Mouse (Mus musculus) MEL (cell line): ENCODE results near the gene Zcchc3. TPM values are rescaled to one million over a fixed set of nuclear protein-coding genes. Genes with fewer than 3 reads are reported as not detected.

ENCODE experiments used
- DNase-seq: peaks from one replicate; pipeline ENCODE4 v3.0.0; 2011; ENCODE audit warnings: low read depth, low spot score
- H3K27ac ChIP-seq: 2 replicates; pipeline ENCODE4 v1.5.1; 2012; ENCODE audit warnings: low read depth, mild to moderate bottlenecking, control low read depth, low read length, moderate library complexity; ENCODE audit not compliant: control insufficient read depth
- H3K27me3 ChIP-seq, 2 experiments: fragments of 150-350 bp in 1 of 2; sonication (generic) in 1 of 2; 2 replicates each; pipeline ENCODE4 v1.6.1; 2012; ENCODE audit warnings: low read length in 2 of 2, mild to moderate bottlenecking in 2 of 2, improper control_type of control experiment in 1 of 2, moderate library complexity in 1 of 2; ENCODE audit not compliant: insufficient read depth in 2 of 2, control insufficient read depth in 1 of 2
- H3K36me3 ChIP-seq, 2 experiments: 2 replicates each; pipeline ENCODE4 v1.6.1; 2012 to 2014; ENCODE audit warnings: low read length in 2 of 2, improper control_type of control experiment in 1 of 2, inconsistent platforms in 1 of 2, mild to moderate bottlenecking in 1 of 2; ENCODE audit not compliant: insufficient read depth in 2 of 2, control insufficient read depth in 1 of 2
- H3K4me1 ChIP-seq, 2 experiments: fragments of 150-350 bp in 1 of 2; sonication (generic) in 1 of 2; 2 replicates each; pipeline ENCODE4 v1.6.1; 2012; ENCODE audit warnings: low read length in 2 of 2, improper control_type of control experiment in 1 of 2, mild to moderate bottlenecking in 1 of 2; ENCODE audit not compliant: insufficient read depth in 2 of 2, control insufficient read depth in 1 of 2
- H3K4me3 ChIP-seq, 2 experiments: fragments of 150-350 bp in 1 of 2; sonication (generic) in 1 of 2; 2 replicates each; pipeline ENCODE4 v1.5.1; 2012; ENCODE audit warnings: low read depth in 2 of 2, low read length in 2 of 2, mild to moderate bottlenecking in 2 of 2, moderate library complexity in 2 of 2, control low read depth in 1 of 2, improper control_type of control experiment in 1 of 2; ENCODE audit not compliant: control insufficient read depth in 1 of 2, insufficient read depth in 1 of 2
- H3K79me2 ChIP-seq: 2 replicates; pipeline ENCODE4 v1.6.1; 2012; ENCODE audit warnings: mild to moderate bottlenecking, low read length, moderate library complexity; ENCODE audit not compliant: control insufficient read depth, poor library complexity, insufficient read depth
- H3K9ac ChIP-seq: 2 replicates; pipeline ENCODE4 v1.6.1; 2012; ENCODE audit warnings: low read depth, mild to moderate bottlenecking, control low read depth, low read length, moderate library complexity; ENCODE audit not compliant: control insufficient read depth, poor library complexity, severe bottlenecking
- H3K9me3 ChIP-seq: fragments of 150-350 bp; sonication (generic); replicated peaks from 2 replicates; pipeline ENCODE4 v1.6.1; 2012; ENCODE audit warnings: mild to moderate bottlenecking, low read length, improper control_type of control experiment, moderate library complexity; ENCODE audit not compliant: insufficient read depth
- BHLHE40 ChIP-seq: IDR thresholded peaks from 2 replicates; pipeline ENCODE4 v1.6.1; 2012; ENCODE audit warnings: low read depth, mild to moderate bottlenecking, inconsistent platforms, low read length, improper control_type of control experiment, borderline replicate concordance
- CHD1 ChIP-seq: IDR thresholded peaks from 2 replicates; pipeline ENCODE4 v1.6.1; 2012; ENCODE audit warnings: low read depth, mild to moderate bottlenecking, inconsistent platforms, low read length, improper control_type of control experiment
- CHD2 ChIP-seq: IDR thresholded peaks from 2 replicates; pipeline ENCODE4 v1.6.1; 2011; ENCODE audit warnings: low read length, improper control_type of control experiment
- CTCF ChIP-seq, 3 experiments: IDR thresholded peaks in 2 of 3; conservative IDR thresholded peaks in 1 of 3; 2 replicates each; pipeline ENCODE4 v1.5.1; 2011 to 2012; ENCODE audit warnings: low read length in 3 of 3, low read depth in 2 of 3, mild to moderate bottlenecking in 2 of 3, improper control_type of control experiment in 1 of 3, inconsistent platforms in 1 of 3, mixed read lengths in 1 of 3, moderate library complexity in 1 of 3; ENCODE audit not compliant: control insufficient read depth in 1 of 3, insufficient read depth in 1 of 3, poor library complexity in 1 of 3, severe bottlenecking in 1 of 3
- E2F4 ChIP-seq: IDR thresholded peaks from 2 replicates; pipeline ENCODE4 v1.6.1; 2011; ENCODE audit warnings: low read depth, low read length, improper control_type of control experiment, borderline replicate concordance
- ELF1 ChIP-seq: IDR thresholded peaks from 2 replicates; pipeline ENCODE4 v1.6.1; 2014; ENCODE audit warnings: low read depth, mild to moderate bottlenecking, inconsistent platforms, low read length, improper control_type of control experiment, moderate library complexity
- EP300 ChIP-seq, 2 experiments: IDR thresholded peaks; 2 replicates each; pipeline ENCODE4 v1.6.1; 2011; ENCODE audit warnings: improper control_type of control experiment in 2 of 2, low read length in 2 of 2, low read depth in 1 of 2, mild to moderate bottlenecking in 1 of 2
- ETS1 ChIP-seq: IDR thresholded peaks from 2 replicates; pipeline ENCODE4 v1.6.1; 2012; ENCODE audit warnings: low read depth, mild to moderate bottlenecking, inconsistent platforms, low read length, improper control_type of control experiment, moderate library complexity
- GATA1 ChIP-seq: IDR thresholded peaks from 2 replicates; pipeline ENCODE4 v1.6.1; 2011; ENCODE audit warnings: low read depth, low read length, improper control_type of control experiment
- MAFK ChIP-seq: IDR thresholded peaks from 2 replicates; pipeline ENCODE4 v1.6.1; 2011; ENCODE audit warnings: low read depth, mild to moderate bottlenecking, low read length, improper control_type of control experiment, borderline replicate concordance
- MAX ChIP-seq: IDR thresholded peaks from 2 replicates; pipeline ENCODE4 v1.6.1; 2011; ENCODE audit warnings: low read length, improper control_type of control experiment
- MAZ ChIP-seq: IDR thresholded peaks from 2 replicates; pipeline ENCODE4 v1.6.1; 2012; ENCODE audit warnings: low read depth, mild to moderate bottlenecking, inconsistent platforms, low read length, improper control_type of control experiment
- MXI1 ChIP-seq: IDR thresholded peaks from 2 replicates; pipeline ENCODE4 v1.6.1; 2011; ENCODE audit warnings: mild to moderate bottlenecking, low read depth, low read length, improper control_type of control experiment
- MYC ChIP-seq: IDR thresholded peaks from 2 replicates; pipeline ENCODE4 v1.6.1; 2011; ENCODE audit warnings: low read depth, mild to moderate bottlenecking, low read length, improper control_type of control experiment, moderate library complexity
- NELFE ChIP-seq: IDR thresholded peaks from 2 replicates; pipeline ENCODE4 v1.6.1; 2011; ENCODE audit warnings: low read depth, low read length, improper control_type of control experiment
- NRF1 ChIP-seq: IDR thresholded peaks from 2 replicates; pipeline ENCODE4 v1.6.1; 2014; ENCODE audit warnings: low read depth, mild to moderate bottlenecking, inconsistent platforms, low read length, improper control_type of control experiment, moderate library complexity; ENCODE audit not compliant: poor library complexity, insufficient read depth, severe bottlenecking
- POLR2A ChIP-seq, 2 experiments: IDR thresholded peaks; 2 replicates each; pipeline ENCODE4 v1.6.1; 2011 to 2012; ENCODE audit warnings: low read length in 2 of 2, mild to moderate bottlenecking in 2 of 2, control low read depth in 1 of 2, improper control_type of control experiment in 1 of 2, low read depth in 1 of 2, moderate library complexity in 1 of 2; ENCODE audit not compliant: control insufficient read depth in 1 of 2, insufficient read depth in 1 of 2, poor library complexity in 1 of 2
- POLR2AphosphoS2 ChIP-seq: IDR thresholded peaks from 2 replicates; pipeline ENCODE4 v1.6.1; 2011; ENCODE audit warnings: low read length, improper control_type of control experiment
- RAD21 ChIP-seq: IDR thresholded peaks from 2 replicates; pipeline ENCODE4 v1.6.1; 2011; ENCODE audit warnings: mild to moderate bottlenecking, low read depth, low read length, improper control_type of control experiment
- SIN3A ChIP-seq: IDR thresholded peaks from 2 replicates; pipeline ENCODE4 v1.6.1; 2012; ENCODE audit warnings: low read length, improper control_type of control experiment, inconsistent platforms
- TAL1 ChIP-seq: IDR thresholded peaks from 2 replicates; pipeline ENCODE4 v1.6.1; 2012; ENCODE audit warnings: mild to moderate bottlenecking, inconsistent platforms, low read length, moderate library complexity, mixed read lengths
- TBP ChIP-seq: IDR thresholded peaks from 2 replicates; pipeline ENCODE4 v1.8.0; 2011; ENCODE audit warnings: low read depth, low read length, improper control_type of control experiment
- TCF12 ChIP-seq: IDR thresholded peaks from 2 replicates; pipeline ENCODE4 v1.6.1; 2014; ENCODE audit warnings: low read depth, mild to moderate bottlenecking, inconsistent platforms, low read length, improper control_type of control experiment, moderate library complexity
- USF1 ChIP-seq: IDR thresholded peaks from 2 replicates; pipeline ENCODE4 v1.6.1; 2014; ENCODE audit warnings: low read depth, mild to moderate bottlenecking, inconsistent platforms, low read length, improper control_type of control experiment, moderate library complexity
- USF2 ChIP-seq, 2 experiments: IDR thresholded peaks; 2 replicates each; pipeline ENCODE4 v1.6.1; 2011 to 2012; ENCODE audit warnings: improper control_type of control experiment in 2 of 2, low read length in 2 of 2, borderline replicate concordance in 1 of 2, inconsistent platforms in 1 of 2, low read depth in 1 of 2, mild to moderate bottlenecking in 1 of 2; ENCODE audit not compliant: insufficient read depth in 1 of 2
- ZC3H11A ChIP-seq: IDR thresholded peaks from 2 replicates; pipeline ENCODE4 v1.6.1; 2012; ENCODE audit warnings: low read depth, mild to moderate bottlenecking, inconsistent platforms, low read length, improper control_type of control experiment
- ZMIZ1 ChIP-seq: IDR thresholded peaks from 2 replicates; pipeline ENCODE4 v1.6.1; 2012; ENCODE audit warnings: low read depth, mild to moderate bottlenecking, inconsistent platforms, low read length, improper control_type of control experiment, moderate library complexity
- polyA plus RNA-seq, 2 experiments: library from polyadenylated mRNA; stranded (reverse) in 1 of 2; unstranded in 1 of 2; fragments of >175 nt in 1 of 2; fragments of >200 nt in 1 of 2; gene quantifications; 2 replicates each; pipeline versions ENCODE4 v1.2.1 to v1.2.4; 2012; ENCODE audit warnings: low replicate concordance in 2 of 2, low read depth in 1 of 2; ENCODE audit not compliant: insufficient read length in 2 of 2, insufficient read depth in 1 of 2, missing spikeins in 1 of 2
- total RNA-seq: library from RNA; depleted of rRNA; stranded (reverse); fragments of 300-350 nt; gene quantifications from 2 replicates; pipeline ENCODE4 v1.2.3, GENCODE M21; 2012

Gene Zcchc3
- total and polyA plus RNA-seq, 3 experiments: 5.7 to 12.1 TPM; not detected in 1

DNA sequence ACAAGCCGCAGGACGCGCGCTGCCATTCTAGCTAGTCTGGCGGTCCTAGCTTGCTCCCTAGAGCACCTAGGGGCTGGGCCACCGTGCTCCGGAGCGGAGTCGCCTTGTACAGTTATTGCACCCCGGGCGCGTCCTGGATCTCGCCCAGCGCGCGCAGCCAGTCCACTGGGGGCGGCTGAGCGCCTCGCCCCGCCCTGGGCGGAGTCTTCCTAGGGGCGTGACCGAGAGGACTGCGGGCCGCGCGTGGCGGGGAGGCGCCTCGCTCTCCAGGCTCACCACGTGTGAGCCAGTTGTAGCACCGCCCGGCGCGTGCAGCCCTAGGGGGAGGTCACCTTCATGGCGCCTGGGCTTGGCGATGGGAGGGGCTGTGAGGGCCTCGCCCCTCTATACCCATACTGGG is 16.1 kb downstream of the Zcchc3 start:
- H3K9me3 ChIP-seq: no peaks in the 10 kb centered on the region
- H3K9ac ChIP-seq: peak overlapping the region; percentile 75
- DNase-seq: peak; percentile 97
- H3K4me3 ChIP-seq: peak overlapping the region; percentile 66 to 71
- no peaks in the 10 kb centered on the region for H3K27me3 ChIP-seq
- H3K79me2 ChIP-seq: peaks cover 14% of the 10 kb centered on the region
- peak overlapping the region; percentile 70 for H3K27ac ChIP-seq
- TF ChIP-seq TCF12 (0 out of 2 replicates have a peak, but pooled peaks have one; percentile 5), EP300 (IDR thresholded peaks at IDR 0.05; ENCODE audit: low read depth in 1 of 2, low read length in 2 of 2) (no peak), POLR2A (IDR thresholded peaks at IDR 0.05; ENCODE audit: control insufficient read depth in 1 of 2, insufficient read depth in 1 of 2, low read depth in 1 of 2, low read length in 2 of 2, poor library complexity in 1 of 2) (peak; percentile 20 to 58; a peak in 2 of 4 replicates), CHD2 (no peak), E2F4 (no peak; the same call in 1 of the 2 replicates), SIN3A (peak; percentile 54; the same call in 1 of the 2 replicates), ETS1 (no peak), BHLHE40 (peak; percentile 61; the same call in 1 of the 2 replicates), RAD21 (no peak), NRF1 (peak; percentile 58), MAFK (no peak), MXI1 (peak; percentile 98), NELFE (0 out of 2 replicates have a peak, but pooled peaks have one; percentile 18), POLR2AphosphoS2 (no peak), ZMIZ1 (no peak), USF1 (peak; percentile 69), USF2 (IDR thresholded peaks at IDR 0.05; ENCODE audit: borderline replicate concordance in 1 of 2, insufficient read depth in 1 of 2, low read depth in 1 of 2, low read length in 2 of 2) (no peak), MYC (peak; percentile 75), MAX (peak; percentile 91)
- peaks cover 0 to 6% of the 10 kb centered on the region in 2 experiments; a peak in 1 of 4 replicates for H3K36me3 ChIP-seq
- H3K4me1 ChIP-seq: peaks cover 0 to 21% of the 10 kb centered on the region in 2 experiments; a peak in 3 of 4 replicates

GRCm38 (mm10) chr2:152397680-152398435 is 17.0 kb downstream of the Zcchc3 start, which contains the start of gene Sox12:
Sox12 (minus strand) TSS chr2:152398063.
- Histone ChIP-seq H3K9me3 (no peaks in the 10 kb centered on the region), H3K4me1 (peaks cover 0 to 21% of the 10 kb centered on the region in 2 experiments; a peak in 3 of 4 replicates), H3K27me3 (no peaks in the 10 kb centered on the region), H3K9ac (peak within 1 kb of the TSS; percentile 95), H3K27ac (peak within 1 kb of the TSS; percentile 86), H3K36me3 (peaks cover 0 to 6% of the 10 kb centered on the region in 2 experiments; a peak in 1 of 4 replicates), H3K79me2 (peaks cover 14% of the 10 kb centered on the region), H3K4me3 (peak within 1 kb of the TSS; percentile 85)
- DNase-seq: peak; percentile 93
- TF ChIP-seq CHD1 (no peak), CHD2 (peak; percentile 78), POLR2AphosphoS2 (0 out of 2 replicates have a peak, but pooled peaks have one; percentile 32), USF2 (IDR thresholded peaks at IDR 0.05; ENCODE audit: borderline replicate concordance in 1 of 2, insufficient read depth in 1 of 2, low read depth in 1 of 2, low read length in 2 of 2) (no peak), E2F4 (0 out of 2 replicates have a peak, but pooled peaks have one; percentile 8), ZC3H11A (no peak), ELF1 (0 out of 2 replicates have a peak, but pooled peaks have one; percentile 15), MAZ (peak; percentile 53; the same call in 1 of the 2 replicates), ETS1 (peak; percentile 58), TBP (0 out of 2 replicates have a peak, but pooled peaks have one; percentile 16), TAL1 (no peak), GATA1 (no peak), MAFK (no peak), BHLHE40 (no peak), EP300 (IDR thresholded peaks at IDR 0.05; ENCODE audit: low read depth in 1 of 2, low read length in 2 of 2) (peak in 1 of 2 experiments; percentile 8; a peak in 1 of 4 replicates), MXI1 (peak; percentile 51), ZMIZ1 (0 out of 2 replicates have a peak, but pooled peaks have one; percentile 55), CTCF (IDR thresholded peaks at IDR 0.05 in 2 of 3, conservative IDR thresholded peaks at IDR 0.05 in 1 of 3; ENCODE audit: control insufficient read depth in 1 of 3, insufficient read depth in 1 of 3, low read depth in 2 of 3, low read length in 3 of 3, poor library complexity in 1 of 3, severe bottlenecking in 1 of 3) (no peak), USF1 (0 out of 2 replicates have a peak, but pooled peaks have one; percentile 5), MYC (no peak; the same call in 1 of the 2 replicates)
